Mouse (Mus musculus) limb, embryonic 14.5 days (tissue): ENCODE data around the gene Klrk1. TPM values are rescaled to one million over a fixed set of nuclear protein-coding genes. Genes with fewer than 3 reads are reported as not detected.

Experiments
- ATAC-seq: fragments of 200-750 bp; cut with Nextera tagmentation; 2 replicates; pipeline ENCODE4 v1.8.0; 2017; ENCODE audit warnings: low read depth, moderate number of reproducible peaks, moderate TSS enrichment; ENCODE audit not compliant: low FRiP score
- DNase-seq: peaks from one replicate; pipeline ENCODE4 v3.0.0-alpha.2; 2015; ENCODE audit warnings: low spot score
- H3K27ac ChIP-seq: fragments of 300-500 bp; sonication (generic); replicated peaks from 2 replicates; pipeline ENCODE4 v1.5.1; 2014; ENCODE audit warnings: low read depth, mild to moderate bottlenecking, low read length, moderate library complexity, mixed read lengths
- H3K27me3 ChIP-seq: fragments of 300-500 bp; sonication (generic); 2 replicates; pipeline ENCODE4 v1.6.1; 2014; ENCODE audit warnings: low read length, mixed read lengths; ENCODE audit not compliant: control insufficient read depth, insufficient read depth
- H3K36me3 ChIP-seq: fragments of 300-500 bp; sonication (generic); 2 replicates; pipeline ENCODE4 v1.6.1; 2014; ENCODE audit warnings: mild to moderate bottlenecking, low read length, moderate library complexity, mixed read lengths; ENCODE audit not compliant: control insufficient read depth, insufficient read depth
- H3K4me1 ChIP-seq: fragments of 300-500 bp; sonication (generic); 2 replicates; pipeline ENCODE4 v1.6.1; 2014; ENCODE audit warnings: antibody characterized with exemption, low read length, mixed read lengths; ENCODE audit not compliant: control insufficient read depth, insufficient read depth
- H3K4me2 ChIP-seq: fragments of 300-500 bp; sonication (generic); replicated peaks from 2 replicates; pipeline ENCODE4 v1.6.1; 2014; ENCODE audit warnings: low read depth, mild to moderate bottlenecking, low read length, moderate library complexity; ENCODE audit not compliant: severe bottlenecking
- H3K4me3 ChIP-seq: fragments of 300-500 bp; sonication (generic); replicated peaks from 2 replicates; pipeline ENCODE4 v1.5.1; 2014; ENCODE audit warnings: low read length
- H3K9ac ChIP-seq: fragments of 300-500 bp; sonication (generic); 2 replicates; pipeline ENCODE4 v1.6.1; 2014; ENCODE audit warnings: mild to moderate bottlenecking, low read depth, low read length, moderate library complexity; ENCODE audit not compliant: severe bottlenecking
- H3K9me3 ChIP-seq: fragments of 300-500 bp; sonication (generic); 2 replicates; pipeline ENCODE4 v1.6.1; 2016; ENCODE audit warnings: low read length; ENCODE audit not compliant: control insufficient read depth
- POLR2A ChIP-seq: fragments of 200-500 bp; IDR thresholded peaks from 2 replicates; pipeline ENCODE4 v1.8.0; 2012; ENCODE audit warnings: inconsistent platforms, mild to moderate bottlenecking, moderate library complexity, borderline replicate concordance; ENCODE audit not compliant: insufficient read depth, insufficient read length; ENCODE audit errors: extremely low read depth
- WGBS: fragments of 180-500 bp; shearing (Covaris S2); extraction: QIAGEN DNeasy Blood & Tissue Kit; methylation state at CpG from one replicate; pipeline ENCODE4 v1.1.7; 2014; 5-methylcytosine and 5-hydroxymethylcytosine counted together
- polyA plus RNA-seq, 2 experiments: library from polyadenylated mRNA; depleted of rRNA in 1 of 2; stranded (reverse) in 1 of 2; unstranded in 1 of 2; fragments of >200 nt; fragmentation: Nextera tagmentation in 1 of 2; extraction: Ambion mirVana in 1 of 2; gene quantifications; 2 replicates each; pipeline versions ENCODE4 v1.2.1 to v1.2.3; 2012 to 2014

Klrk1 gene
- polyA plus RNA-seq, 2 experiments = not detected

DNA sequence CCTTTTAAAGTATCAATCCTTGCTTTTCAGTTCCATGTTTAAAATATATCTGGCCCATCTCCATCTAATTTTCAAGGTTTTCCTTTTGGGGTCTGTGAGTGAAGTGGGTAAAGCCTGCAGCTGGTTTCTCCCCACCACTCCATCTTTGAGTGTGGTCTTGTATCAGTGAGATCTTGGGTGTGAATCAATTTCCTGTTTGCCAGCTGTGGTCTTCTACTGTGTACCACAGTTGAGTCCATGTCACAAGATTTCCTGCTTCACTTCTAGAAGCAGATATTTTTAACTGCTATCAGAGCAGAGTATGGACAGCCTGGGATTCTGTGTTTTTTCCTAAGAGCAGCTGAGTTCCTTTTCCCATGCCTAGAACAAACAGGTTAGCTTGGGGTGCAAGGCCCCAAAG, 15.3 kb downstream of the Klrk1 start:
- no peak for ATAC-seq
- H3K4me2 ChIP-seq = no peak overlapping the region
- H3K9ac ChIP-seq = no peak overlapping the region
- H3K36me3 ChIP-seq = no peaks in the 10 kb centered on the region
- DNase-seq = no peak
- no peak overlapping the region for H3K4me3 ChIP-seq
- H3K27ac ChIP-seq = no peak overlapping the region
- H3K27me3 ChIP-seq = no peaks in the 10 kb centered on the region
- H3K4me1 ChIP-seq = no peaks in the 10 kb centered on the region
- no peak for TF ChIP-seq POLR2A
- H3K9me3 ChIP-seq = no peaks in the 10 kb centered on the region

DNA sequence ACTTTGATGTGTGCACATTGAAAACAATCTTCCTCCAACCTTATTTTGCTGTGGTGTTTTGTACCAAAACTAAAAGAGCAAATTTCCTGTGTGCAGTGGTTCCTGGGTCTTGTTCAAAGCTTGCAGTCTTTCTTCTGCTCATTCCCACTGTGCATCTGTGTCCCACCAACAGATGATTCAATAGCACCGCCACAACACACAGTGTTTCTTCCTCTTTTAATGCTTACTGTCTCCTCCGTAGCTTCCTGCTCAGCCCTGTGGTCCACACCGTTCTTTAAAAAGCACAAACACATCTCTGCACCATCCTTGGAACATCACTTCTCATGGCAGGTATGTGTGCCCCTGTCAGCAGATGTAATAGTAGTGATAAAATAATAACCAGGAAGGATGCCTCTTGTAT, 32.2 kb downstream of the Klrk1 start, which contains the start of gene Klrd1:
Gene Klrd1 (plus strand): TSS at position 275 of the 400 bp plus-strand sequence.
- H3K27ac ChIP-seq = no peak within 1 kb of the TSS
- TF ChIP-seq POLR2A = no peak
- no peak within 1 kb of the TSS for H3K9ac ChIP-seq
- WGBS = 78% methylated on average over 3 of the region's 3 CpGs
- ATAC-seq = no peak
- H3K27me3 ChIP-seq = no peaks in the 10 kb centered on the region
- H3K4me2 ChIP-seq = no peak within 1 kb of the TSS
- H3K4me1 ChIP-seq = no peaks in the 10 kb centered on the region
- no peaks in the 10 kb centered on the region for H3K36me3 ChIP-seq
- no peak for DNase-seq
- no peaks in the 10 kb centered on the region for H3K9me3 ChIP-seq
- no peak within 1 kb of the TSS for H3K4me3 ChIP-seq

DNA sequence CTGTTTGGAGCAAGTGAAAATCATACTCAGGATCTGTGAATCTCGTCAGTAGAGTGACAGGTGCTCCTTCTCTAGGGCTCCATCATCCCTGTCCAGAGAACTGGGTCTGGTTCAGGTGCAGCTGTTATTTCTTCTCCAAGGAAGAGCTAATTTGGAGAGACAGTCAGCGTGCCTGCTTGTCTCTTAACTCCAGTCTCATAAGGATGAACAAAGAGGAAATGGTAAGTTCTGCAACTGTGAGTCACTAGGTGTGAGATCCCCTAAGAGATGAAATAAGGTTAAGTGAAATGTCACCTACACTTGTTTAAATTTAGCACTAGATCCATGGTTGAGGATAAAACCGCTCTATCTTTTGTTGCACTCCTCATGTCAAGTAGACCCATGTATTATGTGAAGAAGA, 40.6 kb downstream of the Klrk1 start:
- Histone ChIP-seq H3K36me3 (no peaks in the 10 kb centered on the region), H3K27ac (no peak overlapping the region), H3K9me3 (no peaks in the 10 kb centered on the region), H3K4me3 (no peak overlapping the region), H3K27me3 (no peaks in the 10 kb centered on the region), H3K9ac (no peak overlapping the region), H3K4me1 (no peaks in the 10 kb centered on the region), H3K4me2 (no peak overlapping the region)
- ATAC-seq = no peak
- DNase-seq = no peak
- TF ChIP-seq POLR2A = no peak
- WGBS = 76% methylated on average over 3 of the region's 3 CpGs

DNA sequence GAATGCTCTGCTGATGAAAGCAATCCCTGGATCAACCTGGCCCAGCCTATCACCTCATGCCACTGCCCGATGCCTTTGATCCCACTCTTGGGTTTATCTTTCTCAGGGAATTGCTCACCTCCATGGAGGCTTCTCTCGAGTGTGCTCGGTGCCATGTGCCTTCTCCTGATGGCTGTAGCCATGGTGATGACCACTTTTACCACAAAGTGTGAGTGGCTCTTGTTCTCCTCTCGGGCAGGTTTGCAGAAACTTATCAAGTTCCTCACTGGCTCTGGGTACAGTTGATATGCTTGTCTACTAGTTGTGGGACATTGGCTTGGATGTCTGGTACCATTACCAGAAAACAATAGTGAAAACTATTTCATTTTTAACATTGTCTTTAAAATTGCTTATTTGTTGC, 41.8 kb downstream of the Klrk1 start:
- H3K9ac ChIP-seq = no peak overlapping the region
- no peaks in the 10 kb centered on the region for H3K36me3 ChIP-seq
- no peak for ATAC-seq
- H3K4me3 ChIP-seq = no peak overlapping the region
- no peak overlapping the region for H3K27ac ChIP-seq
- H3K27me3 ChIP-seq = no peaks in the 10 kb centered on the region
- no peak overlapping the region for H3K4me2 ChIP-seq
- H3K9me3 ChIP-seq = no peaks in the 10 kb centered on the region
- 63% methylated on average over 4 of the region's 4 CpGs for WGBS
- TF ChIP-seq POLR2A = no peak
- H3K4me1 ChIP-seq = no peaks in the 10 kb centered on the region
- DNase-seq = no peak

DNA sequence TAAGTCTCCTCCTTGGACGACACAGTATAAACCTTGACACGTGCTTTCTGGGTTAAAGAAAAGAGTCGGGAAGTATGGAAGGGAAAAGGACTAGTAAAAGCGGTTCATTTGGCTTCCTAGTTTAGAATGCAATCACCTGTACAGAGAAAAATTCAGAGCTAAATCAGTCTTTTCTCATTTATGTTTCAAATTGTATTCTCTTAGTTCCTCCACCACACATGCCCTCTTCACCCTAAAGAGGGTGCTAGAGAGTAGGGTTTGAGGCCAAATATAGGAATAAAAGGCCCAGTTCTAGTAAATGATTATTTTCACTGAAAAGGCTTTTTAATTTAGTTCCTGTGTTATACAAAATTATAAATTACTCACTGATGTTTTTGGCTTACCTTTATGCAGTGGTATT, 42.4 kb downstream of the Klrk1 start:
- no peaks in the 10 kb centered on the region for H3K9me3 ChIP-seq
- no peak overlapping the region for H3K9ac ChIP-seq
- no peaks in the 10 kb centered on the region for H3K27me3 ChIP-seq
- TF ChIP-seq POLR2A = no peak
- 58% methylated on average over 4 of the region's 4 CpGs for WGBS
- H3K4me1 ChIP-seq = no peaks in the 10 kb centered on the region
- ATAC-seq (no peak), DNase-seq (no peak)
- no peak overlapping the region for H3K4me2 ChIP-seq
- H3K36me3 ChIP-seq = no peaks in the 10 kb centered on the region
- no peak overlapping the region for H3K27ac ChIP-seq
- no peak overlapping the region for H3K4me3 ChIP-seq

DNA sequence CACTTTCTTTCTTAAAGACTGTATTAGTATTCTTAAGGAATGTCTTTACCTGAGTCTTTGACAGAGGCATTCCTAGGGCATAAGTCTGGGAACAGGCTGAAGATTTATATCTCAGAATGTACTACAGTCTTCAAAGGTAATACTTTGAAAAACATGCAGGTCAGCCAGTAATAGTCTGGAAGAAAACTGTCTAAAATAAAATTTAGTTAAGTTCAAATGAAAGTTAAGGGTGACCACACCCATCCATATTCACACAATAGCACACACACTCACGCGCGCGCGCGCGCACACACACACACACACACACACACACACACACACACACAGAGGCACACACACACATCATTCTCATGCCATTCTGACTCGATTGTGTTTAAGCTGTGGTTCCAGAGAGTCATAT, 46.1 kb downstream of the Klrk1 start, which contains the start of gene Klre1:
Gene Klre1 (plus strand): TSS at position 301 of the 400 bp plus-strand sequence.
- H3K27me3 ChIP-seq = no peaks in the 10 kb centered on the region
- no peak for ATAC-seq
- no peak for TF ChIP-seq POLR2A
- WGBS = 90% methylated on average over 8 of the region's 8 CpGs
- no peaks in the 10 kb centered on the region for H3K4me1 ChIP-seq
- no peak within 1 kb of the TSS for H3K4me3 ChIP-seq
- no peak within 1 kb of the TSS for H3K27ac ChIP-seq
- no peaks in the 10 kb centered on the region for H3K36me3 ChIP-seq
- no peak within 1 kb of the TSS for H3K9ac ChIP-seq
- H3K4me2 ChIP-seq = no peak within 1 kb of the TSS
- no peaks in the 10 kb centered on the region for H3K9me3 ChIP-seq
- DNase-seq = no peak
